Mouse (Mus musculus) B cell, adult (primary cell): ENCODE results near the gene Tmem161a. TPM values are rescaled to one million over a fixed set of nuclear protein-coding genes. Genes with fewer than 3 reads are reported as not detected.

Source experiments
- total RNA-seq: library from RNA; stranded (reverse); gene quantifications from 4 replicates; pipeline ENCODE4 v1.2.4, GENCODE M21; 2023; ENCODE audit not compliant: inconsistent age

Gene Tmem161a
- 42.7 to 53.5 TPM (median 46.6 TPM) in 4 replicates for total RNA-seq

DNA sequence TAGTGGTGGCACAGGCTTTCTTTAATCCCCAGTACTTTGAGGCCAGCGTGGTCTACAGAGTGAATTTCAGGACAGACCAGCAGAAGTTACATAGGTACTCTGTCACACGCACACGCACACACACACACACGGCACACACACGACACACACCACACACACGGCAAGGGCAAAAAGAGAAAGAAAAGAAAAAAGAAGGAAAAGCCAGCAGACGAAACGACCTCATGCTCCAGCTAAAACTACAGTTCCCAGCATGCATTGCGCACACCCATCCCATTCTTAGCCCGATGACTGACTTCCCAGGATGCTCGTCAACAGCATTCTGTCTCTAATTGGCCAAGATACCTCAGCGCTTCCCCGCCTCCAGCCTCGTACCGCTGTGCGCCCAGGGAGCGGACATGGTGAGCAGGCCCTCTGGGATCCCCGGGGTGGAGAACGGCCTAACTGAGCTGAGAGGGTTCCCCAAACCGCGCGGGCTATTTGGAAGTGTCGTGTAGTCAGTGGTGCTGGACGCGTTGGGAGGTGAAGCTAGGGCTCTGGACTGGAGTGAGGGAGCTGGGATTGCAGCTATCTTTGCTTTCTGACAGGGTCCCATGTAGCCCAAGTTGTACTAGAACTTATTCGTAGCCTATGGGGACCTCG is at the start of gene Tmem161a:
Gene Tmem161a (plus strand): TSS at position 314 of the 639 bp plus-strand sequence.

DNA sequence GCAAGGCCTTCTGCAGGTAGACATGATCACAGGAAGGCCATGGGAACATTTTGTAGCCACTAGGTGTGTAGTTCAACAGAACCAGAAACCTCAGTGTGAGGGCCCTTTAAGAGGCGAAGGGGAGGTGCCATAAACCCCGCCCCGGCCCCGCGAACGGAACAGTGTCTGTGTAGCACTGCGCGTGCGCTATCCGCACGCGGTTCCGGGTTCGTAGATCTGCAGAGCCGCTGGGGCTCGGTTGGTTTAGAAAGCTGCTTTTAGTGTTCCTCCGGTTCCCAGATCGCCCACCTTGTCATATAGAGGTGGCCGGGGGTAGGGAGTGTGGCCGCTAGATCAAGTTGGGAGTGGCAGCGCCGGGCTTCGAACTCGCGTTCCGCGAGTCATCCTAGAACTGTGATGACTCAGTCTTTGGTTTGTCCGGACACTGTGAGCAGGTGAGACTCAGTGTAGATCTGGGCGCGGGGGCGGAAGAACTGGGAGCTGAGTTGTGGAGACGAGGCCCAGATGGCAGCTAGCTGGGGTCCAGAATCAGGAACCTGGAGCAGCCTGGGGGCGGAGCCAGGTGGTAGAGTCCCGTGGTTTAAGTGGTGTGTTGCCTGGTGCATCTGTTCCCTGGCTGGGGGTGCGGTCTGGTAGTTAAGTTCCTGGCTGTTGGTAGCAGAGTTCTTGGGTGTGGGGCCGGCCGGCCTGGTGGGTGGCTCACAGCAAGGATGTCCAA is 40.8 kb upstream of the Tmem161a start, which contains the start of gene Nr2c2ap:
Gene Nr2c2ap (plus strand): TSS at position 168 of the 718 bp plus-strand sequence.

GRCm38 (mm10) chr8:70139026-70139857 is 32.9 kb upstream of the Tmem161a start, which contains the start of the genes Rfxank, Borcs8 and Mef2b:
TSS of gene Rfxank (minus strand) at chr8:70139154.
TSS of gene Borcs8 (plus strand) at chr8:70139499.
TSS of gene Mef2b (plus strand) at chr8:70139711.

GRCm38 (mm10) chr8:70212112-70213055 is 40.2 kb downstream of the Tmem161a start, which contains the start of gene Slc25a42:
TSS of gene Slc25a42 (minus strand) at chr8:70212305.

Other genes with a start within 250 kb of the Tmem161a start
- 95.7 to 102 TPM (median 98.3 TPM) in 4 replicates for gene Gatad2a, start 176.0 kb upstream of the Tmem161a start, total RNA-seq
- gene Mau2, start 129.6 kb upstream of the Tmem161a start, total RNA-seq: 125 to 133 TPM (median 128 TPM) in 4 replicates
- 41.6 to 48.4 TPM (median 45.4 TPM) in 4 replicates for gene Sugp1, start 129.5 kb upstream of the Tmem161a start, total RNA-seq
- gene Tm6sf2, start 99.4 kb upstream of the Tmem161a start, total RNA-seq: 0.35 to 0.66 TPM in 2 of 4 replicates, not detected in the others
- gene Hapln4, start 88.9 kb upstream of the Tmem161a start, total RNA-seq: not detected in 4 replicates
- 0.13 to 0.24 TPM (median 0.20 TPM) in 4 replicates for gene Ncan, start 51.5 kb upstream of the Tmem161a start, total RNA-seq
- gene Nr2c2ap, start 41.0 kb upstream of the Tmem161a start, total RNA-seq: 22.5 to 33.6 TPM (median 27.3 TPM) in 4 replicates
- 30.4 to 37.4 TPM (median 32.7 TPM) in 4 replicates for gene Rfxank, start 33.2 kb upstream of the Tmem161a start, total RNA-seq
- 46.7 to 62.2 TPM (median 55.3 TPM) in 4 replicates for gene Borcs8, start 32.9 kb upstream of the Tmem161a start, total RNA-seq
- 1.6 to 4.9 TPM (median 3.8 TPM) in 4 replicates for gene Mef2b, start 32.6 kb upstream of the Tmem161a start, total RNA-seq
- gene Slc25a42, start 39.9 kb downstream of the Tmem161a start, total RNA-seq: 5.0 to 6.2 TPM (median 5.4 TPM) in 4 replicates
- gene Sugp2, start 61.9 kb downstream of the Tmem161a start, total RNA-seq: 63.2 to 81.3 TPM (median 69.3 TPM) in 4 replicates
- gene Armc6, start 62.1 kb downstream of the Tmem161a start, total RNA-seq: 6.2 to 12.6 TPM (median 7.9 TPM) in 4 replicates
- 7.0 to 10.2 TPM (median 8.9 TPM) in 4 replicates for gene Homer3, start 110.5 kb downstream of the Tmem161a start, total RNA-seq
- 60.2 to 96.0 TPM (median 74.4 TPM) in 4 replicates for gene Ddx49, start 130.1 kb downstream of the Tmem161a start, total RNA-seq
- gene Cope, start 130.2 kb downstream of the Tmem161a start, total RNA-seq: 101 to 125 TPM (median 107 TPM) in 4 replicates
- gene Cers1, start 143.4 kb downstream of the Tmem161a start, total RNA-seq: not detected in 4 replicates
- not detected in 4 replicates for gene Gdf1, start 157.5 kb downstream of the Tmem161a start, total RNA-seq
- 70.0 to 77.0 TPM (median 72.2 TPM) in 4 replicates for gene Upf1, start 180.9 kb downstream of the Tmem161a start, total RNA-seq
- gene Comp, start 201.2 kb downstream of the Tmem161a start, total RNA-seq: 0.27 TPM in 1 of 4 replicates, not detected in the others